Mouse (Mus musculus) embryonic fibroblast, embryonic 13.5 days (primary cell): ENCODE measurements at regions not wholly inside any gene's neighbourhood (a gene's known extent, or its start where the extent isn't known, plus 50 kb on each side); places are given as distances from the start of the nearest gene placed in this dataset.

Experiments
- H3K27ac ChIP-seq: 2 replicates; pipeline ENCODE4 v1.5.1; 2012; ENCODE audit warnings: low read length, control low read depth, inconsistent platforms; ENCODE audit not compliant: insufficient read depth
- H3K4me1 ChIP-seq: 2 replicates; pipeline ENCODE4 v1.6.1; 2011; ENCODE audit warnings: low read length; ENCODE audit not compliant: control insufficient read depth, insufficient read depth
- H3K4me3 ChIP-seq: 2 replicates; pipeline ENCODE4 v1.5.1; 2011; ENCODE audit warnings: mild to moderate bottlenecking, control low read depth, low read length; ENCODE audit not compliant: insufficient read depth
- CTCF ChIP-seq: IDR thresholded peaks from 2 replicates; pipeline ENCODE4 v1.5.1; 2011; ENCODE audit warnings: mild to moderate bottlenecking, control low read depth, low read length, moderate library complexity, borderline replicate concordance; ENCODE audit not compliant: insufficient read depth
- POLR2A ChIP-seq: IDR thresholded peaks from 2 replicates; pipeline ENCODE4 v1.6.1; 2011; ENCODE audit warnings: low read depth, mild to moderate bottlenecking, control low read depth, low read length, moderate library complexity

GRCm38 (mm10) chr2:12805096-12805495, 118.7 kb upstream of the Pter start:
- Histone ChIP-seq H3K27ac (no peak overlapping the region), H3K4me3 (no peak overlapping the region), H3K4me1 (no peaks in the 10 kb centered on the region)
- no peak for TF ChIP-seq POLR2A
- no peak for TF ChIP-seq CTCF

- TF ChIP-seq CTCF (no peak), POLR2A (no peak)
- Histone ChIP-seq H3K4me3 (no peak overlapping the region), H3K4me1 (no peaks in the 10 kb centered on the region), H3K27ac (no peak overlapping the region)
Observed at GRCm38 (mm10) chr2:12808466-12808865, 115.4 kb upstream of the Pter start.

DNA sequence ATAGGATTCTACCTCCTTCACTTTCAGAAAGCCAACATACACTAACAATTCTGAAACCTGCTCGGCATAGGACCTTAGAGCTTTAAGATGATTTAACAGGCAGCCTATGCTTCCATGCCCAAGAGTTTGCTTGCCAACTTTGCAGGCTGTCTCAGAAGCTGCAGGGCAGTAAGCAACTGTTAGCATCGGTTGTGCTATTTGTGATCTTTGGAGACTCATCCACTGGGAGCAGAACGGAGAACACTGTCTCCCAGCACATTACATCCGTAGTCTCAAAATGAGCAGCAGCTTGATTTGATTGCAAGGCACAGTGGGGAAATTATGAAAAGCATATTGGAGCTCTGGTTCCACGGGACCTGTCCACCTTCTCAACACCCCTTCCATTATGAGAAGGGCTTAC, 108.5 kb upstream of the Pter start:
- no peaks in the 10 kb centered on the region for H3K4me1 ChIP-seq
- TF ChIP-seq CTCF, result no peak
- no peak for TF ChIP-seq POLR2A
- no peak overlapping the region for H3K27ac ChIP-seq
- H3K4me3 ChIP-seq, result no peak overlapping the region

DNA sequence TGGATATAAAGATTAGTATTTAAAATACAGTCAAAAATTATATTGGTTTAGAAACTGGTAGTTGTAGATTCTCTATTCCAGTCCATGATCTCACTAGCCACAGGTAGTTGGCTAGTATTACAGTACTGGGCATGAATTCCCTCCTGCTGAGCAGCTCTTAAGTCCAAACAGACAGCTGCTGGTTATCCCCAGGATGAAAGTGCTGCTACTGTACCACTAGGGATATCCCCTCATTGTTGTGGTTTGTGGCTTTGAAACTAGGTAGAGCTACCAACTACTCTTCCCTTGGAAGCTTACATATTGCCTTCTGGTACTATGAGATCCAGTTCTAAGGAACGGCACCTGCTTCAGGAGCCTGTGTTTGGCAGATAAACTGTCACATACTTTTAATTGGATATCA, 97.9 kb upstream of the Pter start:
- Histone ChIP-seq H3K27ac (no peak overlapping the region), H3K4me1 (no peaks in the 10 kb centered on the region), H3K4me3 (no peak overlapping the region)
- TF ChIP-seq CTCF (no peak), POLR2A (no peak)

- TF ChIP-seq CTCF, result no peak
- TF ChIP-seq POLR2A, result no peak
- no peak overlapping the region for H3K27ac ChIP-seq
- no peak overlapping the region for H3K4me3 ChIP-seq
- H3K4me1 ChIP-seq, result no peaks in the 10 kb centered on the region
Observed at GRCm38 (mm10) chr2:12833579-12833978, 90.3 kb upstream of the Pter start.

DNA sequence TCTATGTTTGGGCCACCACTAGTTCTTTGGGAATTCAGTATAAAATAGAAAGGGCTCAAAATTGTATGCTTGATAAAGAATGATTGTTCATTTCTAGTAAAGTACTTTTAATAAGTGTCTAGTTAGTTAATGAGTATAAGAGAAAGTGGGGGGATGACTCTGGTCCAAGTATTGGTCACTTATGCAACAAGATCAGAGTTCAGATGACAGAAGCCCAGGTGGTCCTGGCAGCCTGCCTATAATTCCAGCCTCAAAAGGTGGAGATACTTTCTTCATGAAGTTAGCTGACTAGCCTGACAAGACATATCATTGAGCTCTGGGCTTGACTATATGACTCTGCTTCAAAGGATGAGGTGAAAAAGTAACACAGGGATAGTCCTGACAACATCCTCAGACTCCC, 57.3 kb upstream of the Pter start:
- TF ChIP-seq POLR2A, result no peak
- TF ChIP-seq CTCF, result no peak
- Histone ChIP-seq H3K4me1 (no peaks in the 10 kb centered on the region), H3K27ac (no peak overlapping the region), H3K4me3 (no peak overlapping the region)

DNA sequence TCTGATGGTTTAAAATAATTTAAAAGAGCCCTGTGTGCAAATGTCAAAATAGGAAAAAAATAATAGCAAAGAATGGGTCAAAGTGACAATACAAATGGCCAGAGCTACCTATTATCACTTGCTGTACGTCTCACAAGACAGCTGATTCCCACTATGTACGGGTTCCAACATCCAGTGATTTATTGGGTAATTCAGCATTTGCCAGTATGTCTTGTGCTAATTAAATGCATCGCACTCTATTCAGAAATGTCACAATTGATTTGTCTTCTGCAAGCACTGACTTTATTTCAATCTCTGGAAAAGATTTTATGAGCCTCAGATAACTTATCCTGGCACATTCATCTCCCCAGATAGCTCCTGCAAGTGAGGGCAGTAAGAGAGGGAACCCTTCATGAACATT, 55.1 kb upstream of the Pter start:
- TF ChIP-seq POLR2A (no peak), CTCF (no peak)
- Histone ChIP-seq H3K4me1 (no peaks in the 10 kb centered on the region), H3K27ac (no peak overlapping the region), H3K4me3 (no peak overlapping the region)
